Mouse (Mus musculus): ENCODE results near the gene Wdr90. TPM values are rescaled to one million over a fixed set of nuclear protein-coding genes. Genes with fewer than 3 reads are reported as not detected.

Gene Wdr90
- polyA plus RNA-seq, 2 experiments from 2014 or later = 3.4 to 6.8 TPM

DNA sequence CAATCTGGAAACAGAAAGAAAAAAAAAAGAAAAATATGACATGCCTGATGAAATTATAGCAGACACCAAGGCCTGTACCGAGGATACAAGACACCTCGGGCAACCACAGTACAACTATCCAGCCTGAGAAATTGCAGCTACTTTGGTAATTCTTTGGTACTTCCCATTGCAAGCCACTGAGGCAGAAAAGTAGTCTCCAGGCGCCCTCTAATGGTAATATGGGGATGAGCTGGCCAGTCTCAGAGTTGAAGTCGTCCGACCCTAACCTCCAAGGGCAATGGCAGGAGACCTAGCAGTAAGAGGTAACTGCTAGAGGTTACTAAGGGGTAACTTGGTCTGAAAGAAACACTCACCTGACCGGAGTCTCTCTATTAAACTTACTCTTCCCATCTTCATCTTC is 60.3 kb downstream of the Wdr90 start:
- peak; percentile 81 for ATAC-seq

DNA sequence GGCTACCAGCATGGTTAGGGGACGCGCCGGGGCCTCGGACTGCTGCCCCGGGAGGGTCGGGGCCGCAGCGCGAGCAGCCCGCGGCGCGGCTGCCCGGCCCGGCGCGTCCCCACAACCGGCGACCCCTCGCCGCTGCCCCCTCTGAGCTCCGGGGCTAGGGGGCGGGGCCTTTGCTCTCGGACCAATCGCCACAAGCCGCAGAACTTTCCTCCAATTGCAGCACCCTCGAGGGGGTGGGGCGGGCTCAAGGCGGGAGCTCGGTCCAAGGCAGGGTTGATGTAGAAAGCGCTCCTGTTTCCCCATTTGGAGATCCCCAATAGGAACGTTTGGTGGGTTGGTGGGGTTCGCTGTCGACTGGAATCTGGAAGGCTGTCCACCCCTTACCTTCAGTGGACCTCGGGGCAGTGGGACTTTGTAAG is 64.3 kb downstream of the Wdr90 start, which contains the start of gene Metrn:
Gene Metrn, minus strand, starts transcription at position 186 of the 419 bp plus-strand sequence.
- peak; percentile 60 for ATAC-seq

- ATAC-seq = no peak
Measured at GRCm38 (mm10) chr17:25796211-25796771, 65.0 kb downstream of the Wdr90 start.

GRCm38 (mm10) chr17:25795609-25796092 is 65.7 kb downstream of the Wdr90 start, which contains the start of gene AC134908.4:
TSS of gene AC134908.4 (minus strand) at chr17:25795659.
- ATAC-seq = no peak

DNA sequence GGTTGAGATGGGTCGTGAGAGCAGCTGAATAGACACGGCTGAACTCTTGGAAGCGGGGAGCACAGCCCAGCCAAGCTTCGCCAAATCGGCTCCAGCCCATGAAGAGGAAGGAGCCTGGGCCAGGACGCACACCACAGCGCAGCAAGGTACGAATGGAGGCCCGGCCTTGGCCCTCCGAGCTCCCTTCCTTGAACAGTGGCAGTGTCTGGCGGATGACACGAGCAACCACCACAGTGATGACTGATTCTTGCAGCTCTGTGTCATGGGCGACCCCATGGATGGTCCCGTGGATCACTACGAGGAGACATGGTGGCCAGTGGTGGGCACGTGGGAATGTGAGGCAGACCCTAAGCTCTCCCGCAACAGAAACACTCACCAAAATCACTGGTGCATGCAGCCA is 66.3 kb downstream of the Wdr90 start:
- ATAC-seq = no peak

Other genes with a start within 250 kb of the Wdr90 start
- not detected for gene Gng13, start 144.3 kb downstream of the Wdr90 start, polyA plus RNA-seq (2017; shearing (Covaris generic))
- gene Chtf18, start 134.1 kb downstream of the Wdr90 start, polyA plus RNA-seq (2017; shearing (Covaris generic)) = 1 to 10 TPM; 3.5 to 5.9 TPM
- 10 to 100 TPM; 12.8 to 16.8 TPM for gene Rpusd1, start 133.8 kb downstream of the Wdr90 start, polyA plus RNA-seq (2017; shearing (Covaris generic))
- gene Mslnl, start 125.5 kb downstream of the Wdr90 start, polyA plus RNA-seq (2017; shearing (Covaris generic)) = not detected
- not detected for gene Msln, start 107.1 kb downstream of the Wdr90 start, polyA plus RNA-seq (2017; shearing (Covaris generic))
- 10 to 100 TPM; 21.4 to 29.8 TPM for gene Narfl, start 87.7 kb downstream of the Wdr90 start, polyA plus RNA-seq (2017; shearing (Covaris generic))
- gene Haghl, start 75.8 kb downstream of the Wdr90 start, polyA plus RNA-seq (2017; shearing (Covaris generic)) = 10 to 100 TPM; 26.8 to 37.4 TPM
- gene Ccdc78, start 74.9 kb downstream of the Wdr90 start, polyA plus RNA-seq (2017; shearing (Covaris generic)) = 1 to 10 TPM in 1 of 2 experiments, under 1 TPM in 1; 0.28 to 1.4 TPM
- gene Fam173a, start 68.6 kb downstream of the Wdr90 start, polyA plus RNA-seq (2017; shearing (Covaris generic)) = 100 to 1,000 TPM; 192 to 257 TPM
- not detected for gene AC134908.4, start 65.8 kb downstream of the Wdr90 start, polyA plus RNA-seq (2017; shearing (Covaris generic))
- gene Metrn, start 64.4 kb downstream of the Wdr90 start, polyA plus RNA-seq (2017; shearing (Covaris generic)) = 1 to 10 TPM; 3.6 to 7.0 TPM
- not detected for gene Fbxl16, start 52.4 kb downstream of the Wdr90 start, polyA plus RNA-seq (2017; shearing (Covaris generic))
- gene Wdr24, start 37.9 kb downstream of the Wdr90 start, polyA plus RNA-seq (2017; shearing (Covaris generic)) = 10 to 100 TPM; 19.4 to 53.9 TPM
- 10 to 100 TPM; 22.2 to 42.8 TPM for gene Jmjd8, start 32.6 kb downstream of the Wdr90 start, polyA plus RNA-seq (2017; shearing (Covaris generic))
- gene Stub1, start 28.1 kb downstream of the Wdr90 start, polyA plus RNA-seq (2017; shearing (Covaris generic)) = 10 to 100 TPM; 75.1 to 75.2 TPM
- gene Rhbdl1, start 24.2 kb downstream of the Wdr90 start, polyA plus RNA-seq (2017; shearing (Covaris generic)) = not detected
- gene Gm20683, start 19.7 kb downstream of the Wdr90 start, polyA plus RNA-seq (2017; shearing (Covaris generic)) = 1 to 10 TPM in 1 of 2 experiments, under 1 TPM in 1; 0.79 to 1.7 TPM
- 10 to 100 TPM; 19.1 to 47.0 TPM for gene Rhot2, start 16.6 kb downstream of the Wdr90 start, polyA plus RNA-seq (2017; shearing (Covaris generic))
- gene Mcrip2, start 7.3 kb upstream of the Wdr90 start, polyA plus RNA-seq (2017; shearing (Covaris generic)) = 1 to 10 TPM; 2.7 to 5.5 TPM
- 100 to 1,000 TPM in 1 of 2 experiments, 10 to 100 TPM in 1; 82.7 to 124 TPM for gene Mettl26, start 13.6 kb upstream of the Wdr90 start, polyA plus RNA-seq (2017; shearing (Covaris generic))
- 1 to 10 TPM in 1 of 2 experiments, under 1 TPM in 1; 0.94 to 1.3 TPM for gene Wfikkn1, start 19.4 kb upstream of the Wdr90 start, polyA plus RNA-seq (2017; shearing (Covaris generic))
- 1 to 10 TPM; 6.6 to 7.3 TPM for gene Rab40c, start 58.2 kb upstream of the Wdr90 start, polyA plus RNA-seq (2017; shearing (Covaris generic))
- 10 to 100 TPM; 27.8 to 49.3 TPM for gene Pigq, start 83.4 kb upstream of the Wdr90 start, polyA plus RNA-seq (2017; shearing (Covaris generic))
- gene Nhlrc4, start 83.5 kb upstream of the Wdr90 start, polyA plus RNA-seq (2017; shearing (Covaris generic)) = not detected
- gene A930017K11Rik, start 91.1 kb upstream of the Wdr90 start, polyA plus RNA-seq (2017; shearing (Covaris generic)) = not detected
- gene Capn15, start 124.3 kb upstream of the Wdr90 start, polyA plus RNA-seq (2017; shearing (Covaris generic)) = 1 to 10 TPM; 5.3 to 6.6 TPM
- 1 to 10 TPM; 1.8 to 2.3 TPM for gene Rab11fip3, start 208.1 kb upstream of the Wdr90 start, polyA plus RNA-seq (2017; shearing (Covaris generic))
- gene Decr2, start 228.8 kb upstream of the Wdr90 start, polyA plus RNA-seq (2017; shearing (Covaris generic)) = 10 to 100 TPM; 27.7 to 35.1 TPM
- under 1 TPM; 0.32 to 0.95 TPM for gene Nme4, start 234.1 kb upstream of the Wdr90 start, polyA plus RNA-seq (2017; shearing (Covaris generic))

All from CD4-positive, CD25-positive, alpha-beta regulatory T cell, adult 4 months (primary cell).